Mouse (Mus musculus): ENCODE measurements around the gene Gm5415. TPM values are rescaled to one million over a fixed set of nuclear protein-coding genes. Genes with fewer than 3 reads are reported as not detected.

The Gm5415 gene
- polyA plus RNA-seq (2012; fragmentation: generic; extraction: Trizol): under 1 TPM in 1 of 2 experiments, not detected in 1; 0.06 TPM

DNA sequence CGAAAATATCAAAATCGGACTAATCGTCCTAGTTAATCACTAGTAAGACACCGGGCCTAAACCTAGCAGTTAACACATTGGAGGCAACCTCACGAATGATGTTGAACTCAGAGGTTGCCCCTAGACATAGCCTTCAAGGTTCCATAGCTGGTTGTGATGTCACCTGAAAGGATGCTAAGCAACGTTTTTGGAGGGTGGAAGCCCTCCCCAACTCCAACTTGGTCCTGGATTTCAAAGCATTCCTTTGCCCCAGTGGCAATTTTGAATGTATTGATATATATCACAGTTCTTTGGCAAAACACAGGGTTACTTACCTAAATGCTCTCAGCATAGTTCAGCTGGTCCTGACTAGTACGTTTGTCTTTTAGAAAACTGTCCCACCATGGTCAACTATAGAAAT is at the start of gene Gm5415:
Gene Gm5415, minus strand, starts transcription at position 101 of the 400 bp plus-strand sequence.

All from C3H10T1/2 (cell line).